Mouse (Mus musculus) stomach, embryonic 14.5 days (tissue): ENCODE data around the gene Igdcc4. TPM values are rescaled to one million over a fixed set of nuclear protein-coding genes. Genes with fewer than 3 reads are reported as not detected.

Experiments used
- ATAC-seq: fragments of 200-750 bp; cut with Nextera tagmentation; 2 replicates; pipeline ENCODE4 v1.8.0; 2017; ENCODE audit warnings: low read depth, moderate TSS enrichment; ENCODE audit not compliant: insufficient number of reproducible peaks, insufficient read depth, low FRiP score
- H3K27ac ChIP-seq: fragments of 300-500 bp; sonication (generic); 2 replicates; pipeline ENCODE4 v1.5.1; 2014; ENCODE audit warnings: mild to moderate bottlenecking, low read length, moderate library complexity, mixed read lengths
- H3K27me3 ChIP-seq: fragments of 300-500 bp; sonication (generic); 2 replicates; pipeline ENCODE4 v1.6.1; 2014; ENCODE audit warnings: low read length, control low read depth, mixed read lengths; ENCODE audit not compliant: control insufficient read depth, insufficient read depth
- H3K36me3 ChIP-seq: fragments of 300-500 bp; sonication (generic); 2 replicates; pipeline ENCODE4 v1.6.1; 2014; ENCODE audit warnings: mild to moderate bottlenecking, control low read depth, low read length, moderate library complexity, mixed read lengths; ENCODE audit not compliant: control insufficient read depth, insufficient read depth
- H3K4me1 ChIP-seq: fragments of 300-500 bp; sonication (generic); 2 replicates; pipeline ENCODE4 v1.6.1; 2014; ENCODE audit warnings: low read length, control low read depth, mixed read lengths; ENCODE audit not compliant: control insufficient read depth, insufficient read depth
- H3K4me2 ChIP-seq: fragments of 300-500 bp; sonication (generic); replicated peaks from 2 replicates; pipeline ENCODE4 v1.6.1; 2014; ENCODE audit warnings: low read depth, low read length, control low read depth
- H3K4me3 ChIP-seq: fragments of 300-500 bp; sonication (generic); 2 replicates; pipeline ENCODE4 v1.5.1; 2014; ENCODE audit warnings: low read depth, low read length, control low read depth
- H3K9ac ChIP-seq: fragments of 300-500 bp; sonication (generic); replicated peaks from 2 replicates; pipeline ENCODE4 v1.6.1; 2014; ENCODE audit warnings: low read depth, mild to moderate bottlenecking, control low read depth, low read length, moderate library complexity, mixed read lengths
- H3K9me3 ChIP-seq: fragments of 300-500 bp; sonication (generic); 2 replicates; pipeline ENCODE4 v1.6.1; 2016; ENCODE audit warnings: low read depth, low read length, control low read depth; ENCODE audit not compliant: control insufficient read depth
- WGBS: fragments of 180-500 bp; shearing (Covaris S2); extraction: QIAGEN DNeasy Blood & Tissue Kit; methylation state at CpG from one replicate; pipeline ENCODE4 v1.1.7; 2014; 5-methylcytosine and 5-hydroxymethylcytosine counted together
- polyA plus RNA-seq: library from polyadenylated mRNA; unstranded; fragments of >200 nt; fragmentation: Nextera tagmentation; extraction: Ambion mirVana; gene quantifications from 2 replicates; pipeline ENCODE4 v1.2.1, GENCODE M21; 2014

Gene Igdcc4
- polyA plus RNA-seq, 1 experiment from 2014 or later, result 43.3 TPM

- ATAC-seq, result no peak
- no peaks in the 10 kb centered on the region for H3K27me3 ChIP-seq
- peak overlapping the region; percentile 94; the same call in 1 of the 2 replicates for H3K27ac ChIP-seq
- H3K9me3 ChIP-seq, result no peaks in the 10 kb centered on the region
- H3K4me3 ChIP-seq, result peak overlapping the region; percentile 83
- no peaks in the 10 kb centered on the region for H3K36me3 ChIP-seq
- H3K4me1 ChIP-seq, result peaks cover 19% of the 10 kb centered on the region
- H3K9ac ChIP-seq, result peak overlapping the region; percentile 75; the same call in 1 of the 2 replicates
- peak overlapping the region; percentile 88 for H3K4me2 ChIP-seq
- WGBS, result 28% methylated on average over 8 of the region's 8 CpGs
Observed at GRCm38 (mm10) chr9:65103173-65103752, 2.0 kb downstream of the Igdcc4 start.

GRCm38 (mm10) chr9:65106821-65107220 is 5.5 kb downstream of the Igdcc4 start:
- ATAC-seq, result no peak
- WGBS, result 77% methylated on average over 4 of the region's 4 CpGs
- Histone ChIP-seq H3K9ac (no peak overlapping the region), H3K4me3 (no peak overlapping the region), H3K9me3 (no peaks in the 10 kb centered on the region), H3K27me3 (no peaks in the 10 kb centered on the region), H3K27ac (no peak overlapping the region), H3K4me1 (peaks cover 34% of the 10 kb centered on the region), H3K4me2 (no peak overlapping the region), H3K36me3 (no peaks in the 10 kb centered on the region)

- WGBS, result 55% methylated on average over 1 of the region's 1 CpGs
- H3K4me2 ChIP-seq, result no peak overlapping the region
- peak; percentile 68 for ATAC-seq
- H3K9me3 ChIP-seq, result no peaks in the 10 kb centered on the region
- H3K27me3 ChIP-seq, result no peaks in the 10 kb centered on the region
- H3K9ac ChIP-seq, result no peak overlapping the region
- H3K36me3 ChIP-seq, result no peaks in the 10 kb centered on the region; the same call in 1 of the 2 replicates
- H3K4me1 ChIP-seq, result peaks cover 31% of the 10 kb centered on the region
- H3K4me3 ChIP-seq, result no peak overlapping the region
- no peak overlapping the region for H3K27ac ChIP-seq
Observed at GRCm38 (mm10) chr9:65107893-65108292, 6.6 kb downstream of the Igdcc4 start.

- 12% methylated on average over 24 of the region's 24 CpGs for WGBS
- ATAC-seq, result peak; percentile 57; the same call in 1 of the 2 replicates
- H3K4me2 ChIP-seq, result peak overlapping the region; percentile 35
- H3K27ac ChIP-seq, result peak overlapping the region; percentile 85
- peak overlapping the region; percentile 29; the same call in 1 of the 2 replicates for H3K9ac ChIP-seq
- H3K4me3 ChIP-seq, result 0 out of 2 replicates have a peak overlapping the region, but pooled peaks have one; percentile 6
- no peaks in the 10 kb centered on the region for H3K27me3 ChIP-seq
- H3K9me3 ChIP-seq, result no peaks in the 10 kb centered on the region
- H3K4me1 ChIP-seq, result peaks cover 18% of the 10 kb centered on the region
- H3K36me3 ChIP-seq, result peaks cover 4% of the 10 kb centered on the region; the same call in 1 of the 2 replicates
Observed at GRCm38 (mm10) chr9:65109132-65110072, 8.1 kb downstream of the Igdcc4 start.

- Histone ChIP-seq H3K4me3 (no peak overlapping the region), H3K27ac (no peak overlapping the region), H3K27me3 (no peaks in the 10 kb centered on the region), H3K4me2 (no peak overlapping the region), H3K4me1 (peaks cover 17% of the 10 kb centered on the region), H3K9me3 (no peaks in the 10 kb centered on the region), H3K9ac (no peak overlapping the region), H3K36me3 (peaks cover 23% of the 10 kb centered on the region; the same call in 1 of the 2 replicates)
- ATAC-seq, result no peak
- 85% methylated on average over 5 of the region's 5 CpGs for WGBS
Observed at GRCm38 (mm10) chr9:65111698-65112097, 10.4 kb downstream of the Igdcc4 start.

- H3K4me3 ChIP-seq, result no peak overlapping the region
- no peak overlapping the region for H3K9ac ChIP-seq
- no peak overlapping the region for H3K27ac ChIP-seq
- peaks cover 13% of the 10 kb centered on the region for H3K4me1 ChIP-seq
- peaks cover 29% of the 10 kb centered on the region; the same call in 1 of the 2 replicates for H3K36me3 ChIP-seq
- no peaks in the 10 kb centered on the region for H3K9me3 ChIP-seq
- no peak overlapping the region for H3K4me2 ChIP-seq
- 87% methylated on average over 2 of the region's 2 CpGs for WGBS
- no peaks in the 10 kb centered on the region for H3K27me3 ChIP-seq
- ATAC-seq, result no peak
Observed at GRCm38 (mm10) chr9:65113694-65114093, 12.4 kb downstream of the Igdcc4 start.

GRCm38 (mm10) chr9:65115891-65116290 is 14.6 kb downstream of the Igdcc4 start:
- H3K9ac ChIP-seq, result no peak overlapping the region
- peaks cover 38% of the 10 kb centered on the region; the same call in 1 of the 2 replicates for H3K36me3 ChIP-seq
- H3K4me2 ChIP-seq, result no peak overlapping the region
- 74% methylated on average over 2 of the region's 2 CpGs for WGBS
- no peak for ATAC-seq
- H3K4me3 ChIP-seq, result no peak overlapping the region
- H3K9me3 ChIP-seq, result no peaks in the 10 kb centered on the region
- no peaks in the 10 kb centered on the region for H3K4me1 ChIP-seq
- H3K27ac ChIP-seq, result no peak overlapping the region
- no peaks in the 10 kb centered on the region for H3K27me3 ChIP-seq

- 67% methylated on average over 2 of the region's 2 CpGs for WGBS
- Histone ChIP-seq H3K9me3 (no peaks in the 10 kb centered on the region), H3K4me2 (no peak overlapping the region), H3K4me1 (no peaks in the 10 kb centered on the region), H3K36me3 (peaks cover 43% of the 10 kb centered on the region; the same call in 1 of the 2 replicates), H3K4me3 (no peak overlapping the region), H3K27me3 (no peaks in the 10 kb centered on the region), H3K27ac (no peak overlapping the region), H3K9ac (no peak overlapping the region)
- no peak for ATAC-seq
Observed at GRCm38 (mm10) chr9:65117516-65117915, 16.2 kb downstream of the Igdcc4 start.
